Mouse (Mus musculus) neural tube, embryonic 12.5 days (tissue): ENCODE measurements around the gene Rem1. TPM values are rescaled to one million over a fixed set of nuclear protein-coding genes. Genes with fewer than 3 reads are reported as not detected.

Source experiments
- polyA plus RNA-seq: library from polyadenylated mRNA; unstranded; fragments of >200 nt; fragmentation: Nextera tagmentation; extraction: Ambion mirVana; gene quantifications from 2 replicates; pipeline ENCODE4 v1.2.1, GENCODE M21; 2016

Rem1 gene
- polyA plus RNA-seq, 1 experiment from 2014 or later = 0.30 TPM

Other genes with a start within 250 kb of the Rem1 start
- gene Sox12, start 228.9 kb upstream of the Rem1 start, polyA plus RNA-seq = 18.5 and 18.9 TPM in 2 replicates
- 47.9 and 49.8 TPM in 2 replicates for gene Zcchc3, start 211.9 kb upstream of the Rem1 start, polyA plus RNA-seq
- 0.53 and 0.61 TPM in 2 replicates for gene 6820408C15Rik, start 211.4 kb upstream of the Rem1 start, polyA plus RNA-seq
- not detected in 2 replicates for gene Defb23, start 162.3 kb upstream of the Rem1 start, polyA plus RNA-seq
- gene Defb20, start 149.9 kb upstream of the Rem1 start, polyA plus RNA-seq = not detected in 2 replicates
- not detected in 2 replicates for gene Defb22, start 136.8 kb upstream of the Rem1 start, polyA plus RNA-seq
- gene Defb26, start 115.3 kb upstream of the Rem1 start, polyA plus RNA-seq = not detected in 2 replicates
- gene Defb28, start 108.7 kb upstream of the Rem1 start, polyA plus RNA-seq = not detected in 2 replicates
- not detected in 2 replicates for gene Defb29, start 86.9 kb upstream of the Rem1 start, polyA plus RNA-seq
- gene Gm17416, start 57.6 kb upstream of the Rem1 start, polyA plus RNA-seq = not detected in 2 replicates
- gene Defb21, start 54.2 kb upstream of the Rem1 start, polyA plus RNA-seq = not detected in 2 replicates
- gene Defb19, start 46.6 kb upstream of the Rem1 start, polyA plus RNA-seq = not detected in 2 replicates
- gene Defb45, start 27.6 kb upstream of the Rem1 start, polyA plus RNA-seq = not detected in 2 replicates
- not detected in 2 replicates for gene Defb36, start 22.6 kb upstream of the Rem1 start, polyA plus RNA-seq
- gene Defb25, start 3.9 kb upstream of the Rem1 start, polyA plus RNA-seq = not detected in 2 replicates
- gene H13, start 42.5 kb downstream of the Rem1 start, polyA plus RNA-seq = 141 and 145 TPM in 2 replicates
- 42.8 and 47.7 TPM in 2 replicates for gene Mcts2, start 60.1 kb downstream of the Rem1 start, polyA plus RNA-seq
- 103 and 107 TPM in 2 replicates for gene Id1, start 109.3 kb downstream of the Rem1 start, polyA plus RNA-seq
- gene Cox4i2, start 127.2 kb downstream of the Rem1 start, polyA plus RNA-seq = 3.7 and 4.4 TPM in 2 replicates
- 149 and 153 TPM in 2 replicates for gene Bcl2l1, start 204.8 kb downstream of the Rem1 start, polyA plus RNA-seq
- gene Tpx2, start 221.0 kb downstream of the Rem1 start, polyA plus RNA-seq = 78.1 and 80.9 TPM in 2 replicates